In genomic region chr8:105893339-105893738, GRCm38 (mm10) we compare ENCODE assay signal across 8 mouse cellular contexts. TPM values are rescaled to one million over a fixed set of nuclear protein-coding genes. Genes with fewer than 3 reads are reported as not detected.
A peak's percentile ranks its signal among the peaks of the same experiment; 100 is the strongest.
DNase-seq lines count a peak whose midpoint lies in the region; ATAC-seq lines count a peak whose summit lies in the region.

Gene Nrn1l, plus strand, starts transcription at chr8:105893567.

- no peaks in the 10 kb centered on the region for H3K27me3 ChIP-seq in forebrain, embryonic 10.5 days (ENCODE audit: poor library complexity, severe bottlenecking)
- no peaks in the 10 kb centered on the region for H3K27me3 ChIP-seq in heart, embryonic 13.5 days (replicated peaks)
- no peaks in the 10 kb centered on the region for H3K27me3 ChIP-seq in kidney, embryonic 15.5 days
- no peaks in the 10 kb centered on the region for H3K27me3 ChIP-seq in limb, embryonic 13.5 days
- H3K27me3 ChIP-seq in midbrain, embryonic 15.5 days (replicated peaks), result no peaks in the 10 kb centered on the region

- peak within 1 kb of the TSS; percentile 31; the same call in 1 of the 2 replicates for H3K4me2 ChIP-seq in heart, embryonic 13.5 days
- H3K4me2 ChIP-seq in kidney, embryonic 15.5 days, result peak within 1 kb of the TSS; percentile 37; the same call in 1 of the 2 replicates
- 0 out of 2 replicates have a peak within 1 kb of the TSS, but pooled peaks have one; percentile 23 for H3K4me2 ChIP-seq in limb, embryonic 13.5 days (replicated peaks)
- H3K4me2 ChIP-seq in midbrain, embryonic 15.5 days, result peak within 1 kb of the TSS; percentile 19; the same call in 1 of the 2 replicates

- H3K9ac ChIP-seq in heart, embryonic 13.5 days, result peak within 1 kb of the TSS; percentile 20; the same call in 1 of the 2 replicates
- H3K9ac ChIP-seq in kidney, embryonic 15.5 days, result no peak within 1 kb of the TSS
- peak within 1 kb of the TSS; percentile 45; the same call in 1 of the 2 replicates for H3K9ac ChIP-seq in limb, embryonic 13.5 days
- no peak within 1 kb of the TSS; the same call in 1 of the 2 replicates for H3K9ac ChIP-seq in midbrain, embryonic 15.5 days

- 0 out of 2 replicates have a peak within 1 kb of the TSS, but pooled peaks have one; percentile 54 for H3K27ac ChIP-seq in forebrain, embryonic 10.5 days
- H3K27ac ChIP-seq in heart, embryonic 13.5 days (replicated peaks), result peak within 1 kb of the TSS; percentile 20; the same call in 1 of the 2 replicates
- H3K27ac ChIP-seq in kidney, embryonic 15.5 days, result no peak within 1 kb of the TSS
- H3K27ac ChIP-seq in limb, embryonic 13.5 days, result no peak within 1 kb of the TSS
- peak within 1 kb of the TSS; percentile 36; the same call in 1 of the 2 replicates for H3K27ac ChIP-seq in midbrain, embryonic 15.5 days

- peak; percentile 73; the same call in 1 of the 2 replicates for ATAC-seq in heart, embryonic 13.5 days (ENCODE audit: extremely low read depth, insufficient number of reproducible peaks, low FRiP score, low TSS enrichment)
- peak; percentile 95 for ATAC-seq in kidney, embryonic 15.5 days (replicated peaks; ENCODE audit: low FRiP score)
- peak; percentile 82; the same call in 1 of the 2 replicates for ATAC-seq in limb, embryonic 13.5 days (ENCODE audit: low FRiP score, low read depth)
- ATAC-seq in midbrain, embryonic 15.5 days (replicated peaks), result peak; percentile 89

- H3K36me3 ChIP-seq in forebrain, embryonic 10.5 days (replicated peaks), result peaks cover 64% of the 10 kb centered on the region
- H3K36me3 ChIP-seq in heart, embryonic 13.5 days, result peaks cover 57% of the 10 kb centered on the region
- H3K36me3 ChIP-seq in kidney, embryonic 15.5 days, result peaks cover 64% of the 10 kb centered on the region
- H3K36me3 ChIP-seq in limb, embryonic 13.5 days, result peaks cover 71% of the 10 kb centered on the region
- H3K36me3 ChIP-seq in midbrain, embryonic 15.5 days (replicated peaks), result peaks cover 44% of the 10 kb centered on the region

- peaks cover 10% of the 10 kb centered on the region for H3K4me1 ChIP-seq in forebrain, embryonic 10.5 days
- H3K4me1 ChIP-seq in heart, embryonic 13.5 days, result peaks cover 8% of the 10 kb centered on the region
- H3K4me1 ChIP-seq in kidney, embryonic 15.5 days, result peaks cover 7% of the 10 kb centered on the region
- peaks cover 8% of the 10 kb centered on the region for H3K4me1 ChIP-seq in limb, embryonic 13.5 days
- peaks cover 6% of the 10 kb centered on the region; the same call in 1 of the 2 replicates for H3K4me1 ChIP-seq in midbrain, embryonic 15.5 days

- DNase-seq in urinary bladder, postnatal 14 days (ENCODE audit: low spot score), result peak; percentile 70
- no peak for DNase-seq in urinary bladder, postnatal 10 days (ENCODE audit: low spot score)
- peak; percentile 75 for DNase-seq in forebrain, embryonic 10.5 days (ENCODE audit: extremely low spot score, low spot score)
- DNase-seq in thymus, postnatal 14 days, result peak; percentile 21

- H3K4me3 ChIP-seq in forebrain, embryonic 10.5 days, result peak within 1 kb of the TSS; percentile 31
- no peak within 1 kb of the TSS for H3K4me3 ChIP-seq in heart, embryonic 13.5 days
- H3K4me3 ChIP-seq in kidney, embryonic 15.5 days (replicated peaks), result no peak within 1 kb of the TSS
- no peak within 1 kb of the TSS for H3K4me3 ChIP-seq in limb, embryonic 13.5 days
- no peak within 1 kb of the TSS for H3K4me3 ChIP-seq in midbrain, embryonic 15.5 days

- no peaks in the 10 kb centered on the region for H3K9me3 ChIP-seq in forebrain, embryonic 10.5 days
- no peaks in the 10 kb centered on the region for H3K9me3 ChIP-seq in heart, embryonic 13.5 days
- no peaks in the 10 kb centered on the region for H3K9me3 ChIP-seq in kidney, embryonic 15.5 days (replicated peaks)
- H3K9me3 ChIP-seq in limb, embryonic 13.5 days, result no peaks in the 10 kb centered on the region
- no peaks in the 10 kb centered on the region for H3K9me3 ChIP-seq in midbrain, embryonic 15.5 days

- 5% methylated on average over 11 of the region's 11 CpGs for WGBS in forebrain, embryonic 10.5 days
- 8% methylated on average over 11 of the region's 11 CpGs for WGBS in heart, embryonic 13.5 days
- 9% methylated on average over 11 of the region's 11 CpGs for WGBS in kidney, embryonic 15.5 days
- 6% methylated on average over 11 of the region's 11 CpGs for WGBS in limb, embryonic 13.5 days
- 6% methylated on average over 11 of the region's 11 CpGs for WGBS in midbrain, embryonic 15.5 days

RNA-seq across cellular contexts. Expression of gene Nrn1l, which starts in this region (rescaled TPM):
- 0.33 and 0.65 TPM in 2 replicates for polyA plus RNA-seq in forebrain, embryonic 10.5 days (2016; fragmentation: Nextera tagmentation; extraction: Ambion mirVana)
- polyA plus RNA-seq in heart, embryonic 13.5 days (2015; fragmentation: Nextera tagmentation; extraction: Ambion mirVana), result 0.52 and 0.88 TPM in 2 replicates
- polyA plus RNA-seq in kidney, embryonic 15.5 days (2015; fragmentation: Nextera tagmentation; extraction: Ambion mirVana), result 0.78 and 0.92 TPM in 2 replicates
- 0.60 TPM in 1 of 2 replicates, not detected in the other for polyA plus RNA-seq in limb, embryonic 13.5 days (2015; fragmentation: Nextera tagmentation; extraction: Ambion mirVana)
- polyA plus RNA-seq in midbrain, embryonic 15.5 days (2015; fragmentation: Nextera tagmentation; extraction: Ambion mirVana), result 0.30 TPM in 1 of 2 replicates, not detected in the other

Comparison
In these comparisons a context has a peak if more than half of its experiments do, and no peak if none do; other contexts are left out.
1. Peak in DNase-seq, H3K4me3 ChIP-seq and H3K27ac ChIP-seq in forebrain, embryonic 10.5 days; RNA of the gene not detected or under 1 TPM.
2. Peak in ATAC-seq, H3K27ac ChIP-seq, H3K9ac ChIP-seq and H3K4me2 ChIP-seq in heart, embryonic 13.5 days; RNA of the gene not detected or under 1 TPM.
3. Peak in ATAC-seq and H3K4me2 ChIP-seq in kidney, embryonic 15.5 days; RNA of the gene not detected or under 1 TPM.
4. Peak in ATAC-seq, H3K9ac ChIP-seq and H3K4me2 ChIP-seq in limb, embryonic 13.5 days; RNA of the gene not detected or under 1 TPM.
5. Peak in ATAC-seq, H3K27ac ChIP-seq and H3K4me2 ChIP-seq in midbrain, embryonic 15.5 days; RNA of the gene not detected or under 1 TPM.